Mouse (Mus musculus) NIH3T3 (cell line): ENCODE measurements around the gene Vmn2r47.
"Not testable (repeated sequence)": the region's sequence is repeated elsewhere in the genome, so short reads cannot be mapped to it uniquely, and the experiment has no call there.

Source experiments
- DNase-seq: peaks from one replicate; pipeline ENCODE4 v3.0.0-alpha.2; 2012; ENCODE audit warnings: low read depth

The Vmn2r47 gene

GRCm38 (mm10) chr7:9841225-9841624 lies at the start of gene Vmn2r47:
Vmn2r47 (minus strand) TSS chr7:9841325.
- not testable (repeated sequence) for DNase-seq

- DNase-seq, result not testable (repeated sequence)
These were observed 70.7 kb downstream of the Vmn2r47 start, which contains the start of gene Vmn2r46 for GRCm38 (mm10) chr7:9770471-9770870. Vmn2r46 (minus strand) TSS chr7:9770571.
